Mouse (Mus musculus) embryonic facial prominence, embryonic 12.5 days (tissue): ENCODE measurements around the gene Cramp1l. TPM values are rescaled to one million over a fixed set of nuclear protein-coding genes. Genes with fewer than 3 reads are reported as not detected.

ENCODE experiments used
- ATAC-seq: fragments of 200-750 bp; cut with Nextera tagmentation; 2 replicates; pipeline ENCODE4 v1.8.0; 2017; ENCODE audit not compliant: insufficient number of reproducible peaks, insufficient read depth, low FRiP score, low TSS enrichment
- H3K27ac ChIP-seq: fragments of 300-500 bp; sonication (generic); 2 replicates; pipeline ENCODE4 v1.5.1; 2016; ENCODE audit warnings: mild to moderate bottlenecking
- H3K27me3 ChIP-seq: fragments of 300-500 bp; sonication (generic); 2 replicates; pipeline ENCODE4 v1.6.1; 2016; ENCODE audit warnings: mild to moderate bottlenecking, moderate library complexity
- H3K36me3 ChIP-seq: fragments of 300-500 bp; sonication (generic); 2 replicates; pipeline ENCODE4 v1.6.1; 2016; ENCODE audit warnings: mild to moderate bottlenecking
- H3K4me1 ChIP-seq: fragments of 300-500 bp; sonication (generic); 2 replicates; pipeline ENCODE4 v1.6.1; 2016
- H3K4me2 ChIP-seq: fragments of 300-500 bp; sonication (generic); replicated peaks from 2 replicates; pipeline ENCODE4 v1.6.1; 2016; ENCODE audit warnings: mild to moderate bottlenecking, moderate library complexity
- H3K4me3 ChIP-seq: fragments of 300-500 bp; sonication (generic); 2 replicates; pipeline ENCODE4 v1.5.1; 2016; ENCODE audit warnings: mild to moderate bottlenecking
- H3K9ac ChIP-seq: fragments of 300-500 bp; sonication (generic); 2 replicates; pipeline ENCODE4 v1.6.1; 2016; ENCODE audit warnings: mild to moderate bottlenecking, moderate library complexity
- H3K9me3 ChIP-seq: fragments of 300-500 bp; sonication (generic); 2 replicates; pipeline ENCODE4 v1.6.1; 2016; ENCODE audit warnings: mild to moderate bottlenecking, moderate library complexity
- WGBS: fragments of 180-500 bp; shearing (Covaris S2); methylation state at CpG from one replicate; pipeline ENCODE4 v1.1.7; 2016; 5-methylcytosine and 5-hydroxymethylcytosine counted together
- polyA plus RNA-seq: library from polyadenylated mRNA; unstranded; fragments of >200 nt; fragmentation: Nextera tagmentation; extraction: Ambion mirVana; gene quantifications from 2 replicates; pipeline ENCODE4 v1.2.1, GENCODE M21; 2016

The Cramp1l gene
- polyA plus RNA-seq, 1 experiment from 2014 or later = 10.5 TPM

GRCm38 (mm10) chr17:24923246-24923645 lies 92.3 kb downstream of the Cramp1l start:
- Histone ChIP-seq H3K27ac (no peak overlapping the region), H3K36me3 (peaks cover 81% of the 10 kb centered on the region), H3K4me2 (no peak overlapping the region), H3K27me3 (no peaks in the 10 kb centered on the region), H3K9ac (no peak overlapping the region), H3K4me1 (no peaks in the 10 kb centered on the region), H3K4me3 (no peak overlapping the region), H3K9me3 (no peaks in the 10 kb centered on the region)
- WGBS = 91% methylated on average over 1 of the region's 1 CpGs
- ATAC-seq = no peak

GRCm38 (mm10) chr17:24913984-24914383 lies 101.6 kb downstream of the Cramp1l start:
- no peak for ATAC-seq
- Histone ChIP-seq H3K27me3 (no peaks in the 10 kb centered on the region), H3K4me1 (no peaks in the 10 kb centered on the region), H3K4me2 (no peak overlapping the region), H3K9me3 (no peaks in the 10 kb centered on the region), H3K36me3 (peaks cover 94% of the 10 kb centered on the region), H3K4me3 (no peak overlapping the region), H3K9ac (no peak overlapping the region), H3K27ac (no peak overlapping the region)

Other genes starting within 250 kb of the Cramp1l start
- gene Meiob, start 211.5 kb downstream of the Cramp1l start, polyA plus RNA-seq = not detected in 2 replicates
- 24.2 and 26.1 TPM in 2 replicates for gene Hagh, start 175.6 kb downstream of the Cramp1l start, polyA plus RNA-seq
- 21.3 and 23.2 TPM in 2 replicates for gene Fahd1, start 165.4 kb downstream of the Cramp1l start, polyA plus RNA-seq
- 0.22 and 0.28 TPM in 2 replicates for gene Igfals, start 149.8 kb downstream of the Cramp1l start, polyA plus RNA-seq
- 49.7 and 53.6 TPM in 2 replicates for gene Nubp2, start 129.4 kb downstream of the Cramp1l start, polyA plus RNA-seq
- 43.3 and 43.8 TPM in 2 replicates for gene Spsb3, start 129.1 kb downstream of the Cramp1l start, polyA plus RNA-seq
- gene Eme2, start 120.7 kb downstream of the Cramp1l start, polyA plus RNA-seq = 38.7 and 42.4 TPM in 2 replicates
- gene Mrps34, start 120.7 kb downstream of the Cramp1l start, polyA plus RNA-seq = 99.6 and 107 TPM in 2 replicates
- 44.8 and 46.1 TPM in 2 replicates for gene Nme3, start 119.3 kb downstream of the Cramp1l start, polyA plus RNA-seq
- gene Mapk8ip3, start 78.8 kb downstream of the Cramp1l start, polyA plus RNA-seq = 55.8 and 59.5 TPM in 2 replicates
- gene Jpt2, start 55.1 kb downstream of the Cramp1l start, polyA plus RNA-seq = 270 and 277 TPM in 2 replicates
- 29.0 and 29.8 TPM in 2 replicates for gene Ift140, start 297 bp upstream of the Cramp1l start, polyA plus RNA-seq
- 13.2 and 15.5 TPM in 2 replicates for gene Tmem204, start 67.8 kb upstream of the Cramp1l start, polyA plus RNA-seq
- gene Telo2, start 100.2 kb upstream of the Cramp1l start, polyA plus RNA-seq = 49.1 and 51.0 TPM in 2 replicates
- gene Ptx4, start 105.0 kb upstream of the Cramp1l start, polyA plus RNA-seq = 0.48 and 0.88 TPM in 2 replicates
- gene Clcn7, start 117.6 kb upstream of the Cramp1l start, polyA plus RNA-seq = 27.1 and 27.4 TPM in 2 replicates
- gene Ccdc154, start 146.7 kb upstream of the Cramp1l start, polyA plus RNA-seq = not detected in 2 replicates
- not detected in 2 replicates for gene Gm38655, start 159.7 kb upstream of the Cramp1l start, polyA plus RNA-seq
- 35.1 and 35.3 TPM in 2 replicates for gene BC003965, start 168.8 kb upstream of the Cramp1l start, polyA plus RNA-seq
- 10.6 and 12.9 TPM in 2 replicates for gene Unkl, start 172.6 kb upstream of the Cramp1l start, polyA plus RNA-seq
- 34.1 and 34.9 TPM in 2 replicates for gene Gnptg, start 224.3 kb upstream of the Cramp1l start, polyA plus RNA-seq
- gene Tsr3, start 224.4 kb upstream of the Cramp1l start, polyA plus RNA-seq = 63.7 and 65.8 TPM in 2 replicates
- gene Baiap3, start 240.6 kb upstream of the Cramp1l start, polyA plus RNA-seq = 1.5 and 1.9 TPM in 2 replicates